Mouse (Mus musculus) liver, embryonic 11.5 days (tissue): ENCODE results near the gene Pdcd5. TPM values are rescaled to one million over a fixed set of nuclear protein-coding genes. Genes with fewer than 3 reads are reported as not detected.
A peak's percentile ranks its signal among the peaks of the same experiment; 100 is the strongest.

Source experiments
- ATAC-seq: fragments of 200-750 bp; cut with Nextera tagmentation; replicated peaks from 2 replicates; pipeline ENCODE4 v1.8.0; 2017; ENCODE audit warnings: moderate number of reproducible peaks, mild to moderate bottlenecking, moderate TSS enrichment, moderate library complexity; ENCODE audit not compliant: low FRiP score
- DNase-seq: peaks from one replicate; pipeline ENCODE4 v3.0.0-alpha.2; 2017; ENCODE audit warnings: low spot score
- H3K27ac ChIP-seq: fragments of 300-500 bp; sonication (generic); 2 replicates; pipeline ENCODE4 v1.5.1; 2014; ENCODE audit warnings: mild to moderate bottlenecking, low read depth, low read length, control low read depth
- H3K27me3 ChIP-seq: fragments of 300-500 bp; sonication (generic); replicated peaks from 2 replicates; pipeline ENCODE4 v1.6.1; 2014; ENCODE audit warnings: low read length, mixed read lengths; ENCODE audit not compliant: control insufficient read depth, insufficient read depth
- H3K36me3 ChIP-seq: fragments of 300-500 bp; sonication (generic); 2 replicates; pipeline ENCODE4 v1.6.1; 2014; ENCODE audit warnings: mild to moderate bottlenecking, low read length, moderate library complexity, mixed read lengths; ENCODE audit not compliant: control insufficient read depth, insufficient read depth
- H3K4me1 ChIP-seq: fragments of 300-500 bp; sonication (generic); replicated peaks from 2 replicates; pipeline ENCODE4 v1.6.1; 2014; ENCODE audit warnings: low read length, mixed read lengths; ENCODE audit not compliant: control insufficient read depth, insufficient read depth
- H3K4me2 ChIP-seq: fragments of 300-500 bp; sonication (generic); 2 replicates; pipeline ENCODE4 v1.6.1; 2014; ENCODE audit warnings: mild to moderate bottlenecking, control low read depth, moderate library complexity
- H3K4me3 ChIP-seq: fragments of 300-500 bp; sonication (generic); 2 replicates; pipeline ENCODE4 v1.5.1; 2014; ENCODE audit warnings: low read depth, low read length, control low read depth
- H3K9ac ChIP-seq: fragments of 300-500 bp; sonication (generic); 2 replicates; pipeline ENCODE4 v1.6.1; 2014; ENCODE audit warnings: low read depth, low read length, control low read depth
- H3K9me3 ChIP-seq: fragments of 300-500 bp; sonication (generic); 2 replicates; pipeline ENCODE4 v1.6.1; 2016; ENCODE audit warnings: low read length, inconsistent platforms, mixed read lengths; ENCODE audit not compliant: control insufficient read depth
- WGBS: fragments of 180-500 bp; shearing (Covaris S2); extraction: QIAGEN DNeasy Blood & Tissue Kit; methylation state at CpG from one replicate; pipeline ENCODE4 v1.1.7; 2014; 5-methylcytosine and 5-hydroxymethylcytosine counted together
- polyA plus RNA-seq: library from polyadenylated mRNA; unstranded; fragments of >200 nt; fragmentation: Nextera tagmentation; extraction: Ambion mirVana; gene quantifications from 2 replicates; pipeline ENCODE4 v1.2.1, GENCODE M21; 2014

Pdcd5 gene
- 284 and 301 TPM in 2 replicates for polyA plus RNA-seq

DNA sequence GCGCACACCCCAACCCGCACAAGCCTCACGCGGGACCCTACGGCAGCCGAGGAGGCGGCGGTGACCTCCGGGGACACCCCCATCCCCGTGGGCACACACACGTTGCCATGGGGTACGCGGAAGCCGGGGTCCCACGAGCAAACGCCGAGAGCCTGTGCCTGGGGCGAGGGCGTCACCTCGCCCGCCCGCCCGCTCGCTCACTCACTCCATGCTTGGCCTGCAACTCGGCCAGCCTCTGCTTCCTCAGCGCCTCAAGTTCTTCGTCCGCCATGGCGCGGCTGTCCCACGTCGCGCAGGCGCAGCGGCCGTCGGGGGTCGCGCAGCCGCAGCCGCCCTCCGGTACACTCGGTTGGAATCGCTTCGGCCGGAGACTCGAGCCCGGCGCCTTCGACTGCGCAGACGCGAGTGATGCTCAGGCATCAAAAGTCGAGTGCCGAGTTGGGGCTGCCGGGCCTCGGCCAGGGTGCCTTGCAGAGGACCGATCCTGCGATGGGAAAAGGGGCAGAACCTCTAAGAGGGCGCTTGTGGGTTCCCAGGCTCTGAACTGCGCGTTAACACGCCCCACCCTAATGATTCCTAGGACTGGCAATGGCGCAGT, at the start of gene Pdcd5:
Pdcd5 (minus strand) TSS at position 421 of the 598 bp plus-strand sequence.
- peak within 1 kb of the TSS; percentile 82 for H3K4me2 ChIP-seq
- peaks cover 28% of the 10 kb centered on the region for H3K36me3 ChIP-seq
- H3K4me3 ChIP-seq, result peak within 1 kb of the TSS; percentile 97
- WGBS, result under 1% methylated on average over 62 of the region's 64 CpGs
- peak within 1 kb of the TSS; percentile 78 for H3K27ac ChIP-seq
- peaks cover 2% of the 10 kb centered on the region; the same call in 1 of the 2 replicates for H3K4me1 ChIP-seq
- no peaks in the 10 kb centered on the region for H3K27me3 ChIP-seq
- DNase-seq, result peak; percentile 96
- peak within 1 kb of the TSS; percentile 94 for H3K9ac ChIP-seq
- H3K9me3 ChIP-seq, result no peaks in the 10 kb centered on the region; the same call in 1 of the 2 replicates
- peak; percentile 88 for ATAC-seq

DNA sequence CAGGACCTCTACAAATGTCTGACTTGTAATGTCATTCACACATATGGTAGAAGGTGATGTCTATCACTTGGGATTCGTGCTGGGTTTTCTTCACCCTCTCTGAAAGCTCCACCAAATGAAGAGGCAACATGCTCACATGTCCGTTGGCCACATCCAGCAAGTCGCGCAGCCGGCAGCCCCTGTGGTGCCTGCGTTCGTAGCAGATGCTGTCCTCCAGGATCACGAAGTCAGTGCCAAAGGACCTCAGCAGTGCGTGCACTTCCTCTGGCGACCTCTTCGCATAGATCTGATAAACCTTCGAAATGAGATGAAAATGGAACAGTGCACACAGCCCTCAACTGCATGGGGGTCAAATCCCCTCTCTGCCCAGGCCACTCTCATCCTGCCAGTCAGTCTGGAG, 45.3 kb upstream of the Pdcd5 start:
- no peak for ATAC-seq
- H3K27me3 ChIP-seq, result no peaks in the 10 kb centered on the region
- no peak overlapping the region for H3K4me3 ChIP-seq
- H3K9ac ChIP-seq, result no peak overlapping the region
- no peak overlapping the region for H3K27ac ChIP-seq
- H3K9me3 ChIP-seq, result no peaks in the 10 kb centered on the region
- H3K4me1 ChIP-seq, result no peaks in the 10 kb centered on the region; the same call in 1 of the 2 replicates
- 92% methylated on average over 12 of the region's 12 CpGs for WGBS
- no peak overlapping the region for H3K4me2 ChIP-seq
- no peak for DNase-seq
- no peaks in the 10 kb centered on the region for H3K36me3 ChIP-seq

DNA sequence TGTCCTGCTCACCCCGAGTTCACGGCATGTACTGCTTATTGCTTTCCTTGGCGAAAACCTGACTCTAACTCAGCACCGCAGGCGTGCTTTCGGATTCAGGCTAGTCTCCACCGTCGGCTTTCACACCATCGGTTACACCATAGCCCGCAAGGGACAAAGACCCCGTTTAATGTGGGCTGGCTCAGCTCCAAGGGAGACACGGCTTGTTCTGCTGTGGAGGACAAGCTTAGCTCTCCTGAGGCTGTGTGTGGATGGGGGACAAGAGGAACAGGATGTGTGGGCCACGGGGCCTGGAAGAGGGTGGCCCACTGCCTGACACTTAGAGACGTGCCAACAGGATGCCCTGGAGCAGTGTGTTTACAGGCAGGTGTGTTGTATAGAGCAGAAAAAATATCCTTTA, 44.8 kb upstream of the Pdcd5 start:
- no peaks in the 10 kb centered on the region for H3K27me3 ChIP-seq
- H3K9ac ChIP-seq, result no peak overlapping the region
- DNase-seq, result no peak
- H3K4me1 ChIP-seq, result peaks cover 2% of the 10 kb centered on the region; the same call in 1 of the 2 replicates
- no peaks in the 10 kb centered on the region for H3K9me3 ChIP-seq
- H3K36me3 ChIP-seq, result no peaks in the 10 kb centered on the region
- no peak overlapping the region for H3K4me2 ChIP-seq
- 90% methylated on average over 14 of the region's 14 CpGs for WGBS
- H3K27ac ChIP-seq, result no peak overlapping the region
- ATAC-seq, result no peak
- H3K4me3 ChIP-seq, result no peak overlapping the region

DNA sequence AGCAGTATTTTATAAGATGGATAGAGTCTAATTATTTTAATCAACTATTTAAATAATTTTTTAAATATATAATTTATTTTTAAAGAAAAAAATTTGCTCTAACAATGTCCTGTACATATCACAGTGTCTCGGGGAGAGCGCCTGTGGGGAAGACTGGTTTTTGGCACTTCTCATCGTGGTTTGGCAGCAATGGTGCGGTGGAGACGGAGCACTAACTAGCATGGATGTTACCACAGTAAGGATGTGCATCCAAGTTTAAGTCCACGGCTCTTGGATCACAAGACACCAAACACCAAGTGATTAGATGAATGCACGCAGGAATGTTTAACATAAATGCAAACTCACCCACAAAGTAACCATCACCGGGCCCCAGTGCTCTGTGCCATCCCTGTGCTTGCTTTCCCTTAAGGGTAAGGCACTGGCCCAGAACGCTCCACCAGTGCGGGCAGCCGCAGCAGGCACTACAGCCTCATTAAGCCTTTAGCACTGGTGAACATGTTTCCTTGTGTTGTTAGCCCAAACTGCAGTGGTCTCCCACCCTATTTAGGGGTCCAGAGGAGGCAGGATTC, 41.5 kb upstream of the Pdcd5 start:
- Histone ChIP-seq H3K36me3 (no peaks in the 10 kb centered on the region), H3K4me3 (no peak overlapping the region), H3K9ac (no peak overlapping the region), H3K9me3 (no peaks in the 10 kb centered on the region), H3K27me3 (no peaks in the 10 kb centered on the region), H3K4me1 (peaks cover 13% of the 10 kb centered on the region; the same call in 1 of the 2 replicates), H3K27ac (no peak overlapping the region), H3K4me2 (no peak overlapping the region)
- WGBS, result 93% methylated on average over 11 of the region's 11 CpGs
- DNase-seq (no peak), ATAC-seq (no peak)

DNA sequence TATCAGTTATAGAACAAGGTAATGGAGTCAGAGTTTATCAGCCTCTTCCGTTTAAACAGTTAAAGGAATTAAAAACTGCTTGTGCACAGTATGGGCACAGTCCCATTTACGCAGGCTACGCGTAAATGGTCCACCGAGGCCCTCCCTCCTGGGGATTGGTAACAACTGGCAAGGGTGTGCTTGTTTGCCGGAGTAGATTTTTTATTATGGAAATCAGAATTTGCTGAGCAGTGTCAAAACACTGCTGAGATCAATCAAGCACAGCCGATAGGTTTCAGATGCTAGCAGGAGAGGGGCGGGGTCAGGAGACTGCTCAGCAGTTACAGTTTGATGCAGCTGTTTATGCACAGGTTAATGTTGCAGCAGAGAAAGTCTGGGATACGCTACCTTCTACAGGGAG, 41.0 kb upstream of the Pdcd5 start:
- no peak for DNase-seq
- Histone ChIP-seq H3K9ac (no peak overlapping the region), H3K4me1 (peaks cover 13% of the 10 kb centered on the region; the same call in 1 of the 2 replicates), H3K4me2 (no peak overlapping the region), H3K27me3 (no peaks in the 10 kb centered on the region), H3K4me3 (no peak overlapping the region), H3K36me3 (no peaks in the 10 kb centered on the region), H3K9me3 (no peaks in the 10 kb centered on the region), H3K27ac (no peak overlapping the region)
- ATAC-seq, result no peak
- 82% methylated on average over 9 of the region's 9 CpGs for WGBS

DNA sequence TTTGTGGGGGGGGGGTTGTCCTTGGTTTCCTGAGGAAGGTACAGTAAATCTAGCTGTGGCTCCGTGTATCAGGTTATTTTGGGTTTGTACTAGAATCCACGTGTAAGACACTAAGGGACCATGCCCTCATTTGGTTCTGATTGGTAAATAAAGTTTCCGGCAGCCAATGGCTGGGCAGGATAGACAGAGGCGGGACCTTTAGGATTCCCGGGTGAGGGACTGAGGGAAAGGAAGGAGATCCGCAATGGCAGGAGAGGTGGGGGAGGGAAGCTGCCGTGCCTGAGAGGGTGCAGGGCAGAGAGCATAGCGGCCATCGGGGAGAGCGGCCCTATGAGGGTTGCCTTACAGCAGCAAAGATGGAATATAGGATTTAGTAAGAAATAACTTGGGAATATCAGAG, 39.9 kb upstream of the Pdcd5 start:
- no peak overlapping the region for H3K27ac ChIP-seq
- no peaks in the 10 kb centered on the region for H3K27me3 ChIP-seq
- H3K36me3 ChIP-seq, result no peaks in the 10 kb centered on the region
- no peak overlapping the region for H3K9ac ChIP-seq
- H3K4me3 ChIP-seq, result no peak overlapping the region
- DNase-seq (no peak), ATAC-seq (no peak)
- 28% methylated on average over 10 of the region's 10 CpGs for WGBS
- peaks cover 13% of the 10 kb centered on the region; the same call in 1 of the 2 replicates for H3K4me1 ChIP-seq
- no peaks in the 10 kb centered on the region for H3K9me3 ChIP-seq
- H3K4me2 ChIP-seq, result peak overlapping the region; percentile 40

DNA sequence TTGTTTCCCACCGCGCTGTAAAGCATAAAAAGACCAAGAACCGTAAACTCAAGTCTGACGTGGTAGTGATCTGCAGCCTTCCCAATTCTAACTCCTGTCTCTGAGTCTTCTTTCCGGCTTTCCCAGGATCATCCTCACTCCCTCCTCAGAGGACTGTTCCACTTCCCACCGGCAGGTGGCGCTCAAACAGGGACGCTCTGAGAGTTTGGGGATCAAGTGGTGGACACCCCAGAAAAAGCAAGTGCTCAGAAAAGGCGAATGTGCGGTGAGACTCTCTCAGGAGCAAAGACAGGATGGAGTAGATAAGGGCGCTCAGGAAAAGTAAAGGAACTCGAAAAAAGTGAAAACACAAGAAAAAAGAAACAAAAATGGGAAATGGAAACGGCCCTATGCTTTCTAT, 39.4 kb upstream of the Pdcd5 start:
- ATAC-seq (no peak), DNase-seq (peak; percentile 47)
- H3K27me3 ChIP-seq, result no peaks in the 10 kb centered on the region
- no peaks in the 10 kb centered on the region for H3K36me3 ChIP-seq
- H3K4me2 ChIP-seq, result peak overlapping the region; percentile 40
- no peak overlapping the region for H3K27ac ChIP-seq
- H3K9me3 ChIP-seq, result no peaks in the 10 kb centered on the region
- peaks cover 13% of the 10 kb centered on the region; the same call in 1 of the 2 replicates for H3K4me1 ChIP-seq
- no peak overlapping the region for H3K9ac ChIP-seq
- 19% methylated on average over 13 of the region's 13 CpGs for WGBS
- H3K4me3 ChIP-seq, result no peak overlapping the region

DNA sequence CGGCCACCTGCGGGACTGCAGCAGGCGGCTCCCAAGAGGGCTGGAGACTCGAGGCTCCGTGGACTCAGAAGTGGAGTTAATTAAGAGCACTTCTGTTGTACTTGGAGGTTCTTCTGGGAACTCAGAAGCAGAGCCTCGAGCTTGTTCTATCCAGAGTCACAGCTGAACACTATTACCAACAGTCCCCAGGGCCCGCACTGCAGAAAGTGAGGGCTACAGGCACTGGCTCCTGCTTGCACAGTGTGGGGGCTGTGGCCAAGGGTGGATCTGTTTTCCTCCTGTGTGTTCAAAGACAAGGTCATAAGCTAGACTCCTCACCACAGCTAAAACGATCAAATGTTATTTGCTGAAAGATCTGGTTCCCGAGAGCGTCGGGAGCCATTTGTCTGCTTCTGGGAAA, 38.9 kb upstream of the Pdcd5 start:
- H3K4me2 ChIP-seq, result peak overlapping the region; percentile 40
- H3K27ac ChIP-seq, result no peak overlapping the region; the same call in 1 of the 2 replicates
- ATAC-seq (peak; percentile 39; the same call in 1 of the 2 replicates), DNase-seq (no peak)
- H3K9ac ChIP-seq, result no peak overlapping the region
- H3K9me3 ChIP-seq, result no peaks in the 10 kb centered on the region
- no peaks in the 10 kb centered on the region for H3K36me3 ChIP-seq
- no peak overlapping the region for H3K4me3 ChIP-seq
- peaks cover 13% of the 10 kb centered on the region; the same call in 1 of the 2 replicates for H3K4me1 ChIP-seq
- H3K27me3 ChIP-seq, result no peaks in the 10 kb centered on the region
- 65% methylated on average over 11 of the region's 11 CpGs for WGBS
